Mouse (Mus musculus): ENCODE data around the gene Gm7030. TPM values are rescaled to one million over a fixed set of nuclear protein-coding genes. Genes with fewer than 3 reads are reported as not detected.
"Not testable (repeated sequence)": the region's sequence is repeated elsewhere in the genome, so short reads cannot be mapped to it uniquely, and the experiment has no call there.

Gm7030 gene
- polyA plus RNA-seq, 1 experiment from 2014 or later, result not detected

- 0 out of 2 replicates have a peak overlapping the region, but pooled peaks have one; percentile 21 for H3K9ac ChIP-seq (replicated peaks; ENCODE audit: low read depth, low read length)
- ATAC-seq (ENCODE audit: low read depth), result peak; percentile 54
- WGBS, result 2% methylated on average over 68 of the region's 78 CpGs
These were observed 16.1 kb upstream of the Gm7030 start for GRCm38 (mm10) chr17:36145111-36145860.

DNA sequence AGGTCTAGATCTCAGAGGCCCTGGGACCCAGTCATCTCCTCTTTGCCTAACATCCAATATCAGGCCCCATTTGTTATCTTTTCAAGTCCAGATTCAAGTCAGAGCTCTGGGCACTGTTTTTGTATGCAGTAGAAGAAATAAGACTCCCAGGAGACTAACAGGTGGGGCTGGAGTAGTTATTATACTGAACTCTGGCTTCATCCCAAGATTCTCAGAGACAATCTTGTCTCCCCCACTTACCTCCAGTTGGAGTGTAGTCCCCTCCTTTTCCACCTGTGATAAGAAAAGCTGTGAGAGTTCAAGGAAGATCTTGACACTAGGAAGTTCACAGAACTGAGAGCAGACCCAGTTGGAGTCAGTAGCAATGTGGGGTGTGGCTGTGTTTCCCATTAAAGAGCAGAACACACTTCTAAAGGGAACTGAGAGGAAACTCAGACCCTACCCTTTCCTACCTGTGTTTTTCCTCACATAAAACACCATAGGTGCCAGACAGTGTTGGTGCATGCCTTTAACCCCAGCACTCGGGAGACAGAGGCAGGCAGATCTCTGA lies 7.1 kb upstream of the Gm7030 start:
- H3K36me3 ChIP-seq (ENCODE audit: control insufficient read depth, insufficient read depth, low read length); H3K4me1 ChIP-seq (ENCODE audit: control insufficient read depth, insufficient read depth, low read length); H3K4me3 ChIP-seq (ENCODE audit: low read depth, low read length); H3K27ac ChIP-seq (ENCODE audit: low read depth, low read length); H3K9me3 ChIP-seq (ENCODE audit: control insufficient read depth, low read length); H3K27me3 ChIP-seq (ENCODE audit: control insufficient read depth, insufficient read depth, low read length); ATAC-seq (ENCODE audit: low read depth); H3K4me2 ChIP-seq (ENCODE audit: low read depth, low read length); H3K9ac ChIP-seq (replicated peaks; ENCODE audit: low read depth, low read length): not testable (repeated sequence)
- 79% methylated on average over 1 of the region's 1 CpGs for WGBS

More at GRCm38 (mm10) chr17:36145111-36145860, 16.1 kb upstream of the Gm7030 start:
- peaks cover 24% of the 10 kb centered on the region for H3K27me3 ChIP-seq (ENCODE audit: control insufficient read depth, insufficient read depth, low read length)
- peak overlapping the region; percentile 24 for H3K4me3 ChIP-seq (ENCODE audit: low read depth, low read length)
- H3K4me1 ChIP-seq (ENCODE audit: control insufficient read depth, insufficient read depth, low read length), result 0 out of 2 replicates have a peak, but pooled peaks cover 3% of the 10 kb centered on the region
- H3K9me3 ChIP-seq (ENCODE audit: control insufficient read depth, low read length), result no peaks in the 10 kb centered on the region
- H3K4me2 ChIP-seq (ENCODE audit: low read depth, low read length), result peak overlapping the region; percentile 40
- H3K36me3 ChIP-seq (ENCODE audit: control insufficient read depth, insufficient read depth, low read length), result no peaks in the 10 kb centered on the region
- H3K27ac ChIP-seq (ENCODE audit: low read depth, low read length), result no peak overlapping the region

DNA sequence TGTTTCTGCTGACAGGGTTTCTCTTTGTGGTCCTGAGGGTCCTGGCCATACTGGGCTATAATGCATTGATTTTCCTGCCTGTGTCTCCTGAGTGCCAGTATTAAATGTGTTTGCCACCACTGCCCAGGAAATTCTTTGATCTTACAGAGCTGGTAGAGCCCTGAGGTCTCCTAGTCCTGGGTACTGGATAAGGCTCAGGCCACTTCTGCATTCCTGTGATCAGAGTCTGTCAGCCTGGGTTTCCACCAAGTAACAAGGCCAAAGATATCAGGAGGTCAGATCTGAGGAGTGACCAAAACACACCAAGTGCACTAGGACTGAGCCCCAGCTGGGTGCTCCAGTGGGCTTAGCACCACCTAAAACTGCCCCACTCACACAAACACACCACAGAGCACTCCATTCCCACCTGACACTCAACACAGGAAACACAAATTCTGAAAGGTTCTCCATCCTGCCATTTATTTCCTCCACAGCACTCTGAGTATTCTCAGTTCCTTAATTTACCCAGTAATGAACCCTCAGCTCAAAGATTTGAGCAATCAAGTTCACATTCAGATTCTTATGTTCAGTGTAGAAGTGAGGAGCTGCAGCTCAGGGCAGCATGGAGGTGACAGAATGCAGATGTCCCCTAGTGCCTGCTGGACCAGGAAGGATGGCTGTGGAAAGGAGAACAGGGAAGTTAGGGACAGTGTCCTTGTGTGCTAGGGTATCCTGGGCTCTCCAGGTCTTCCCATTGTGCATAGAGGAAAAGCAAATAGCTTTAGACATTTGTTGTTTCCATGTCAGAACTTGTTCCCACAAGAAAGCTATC lies 6.4 kb upstream of the Gm7030 start:
- not testable (repeated sequence) for H3K4me1 ChIP-seq (ENCODE audit: control insufficient read depth, insufficient read depth, low read length); H3K27ac ChIP-seq (ENCODE audit: low read depth, low read length); H3K27me3 ChIP-seq (ENCODE audit: control insufficient read depth, insufficient read depth, low read length); H3K9me3 ChIP-seq (ENCODE audit: control insufficient read depth, low read length); ATAC-seq (ENCODE audit: low read depth); H3K36me3 ChIP-seq (ENCODE audit: control insufficient read depth, insufficient read depth, low read length); H3K9ac ChIP-seq (replicated peaks; ENCODE audit: low read depth, low read length); H3K4me3 ChIP-seq (ENCODE audit: low read depth, low read length); H3K4me2 ChIP-seq (ENCODE audit: low read depth, low read length)

DNA sequence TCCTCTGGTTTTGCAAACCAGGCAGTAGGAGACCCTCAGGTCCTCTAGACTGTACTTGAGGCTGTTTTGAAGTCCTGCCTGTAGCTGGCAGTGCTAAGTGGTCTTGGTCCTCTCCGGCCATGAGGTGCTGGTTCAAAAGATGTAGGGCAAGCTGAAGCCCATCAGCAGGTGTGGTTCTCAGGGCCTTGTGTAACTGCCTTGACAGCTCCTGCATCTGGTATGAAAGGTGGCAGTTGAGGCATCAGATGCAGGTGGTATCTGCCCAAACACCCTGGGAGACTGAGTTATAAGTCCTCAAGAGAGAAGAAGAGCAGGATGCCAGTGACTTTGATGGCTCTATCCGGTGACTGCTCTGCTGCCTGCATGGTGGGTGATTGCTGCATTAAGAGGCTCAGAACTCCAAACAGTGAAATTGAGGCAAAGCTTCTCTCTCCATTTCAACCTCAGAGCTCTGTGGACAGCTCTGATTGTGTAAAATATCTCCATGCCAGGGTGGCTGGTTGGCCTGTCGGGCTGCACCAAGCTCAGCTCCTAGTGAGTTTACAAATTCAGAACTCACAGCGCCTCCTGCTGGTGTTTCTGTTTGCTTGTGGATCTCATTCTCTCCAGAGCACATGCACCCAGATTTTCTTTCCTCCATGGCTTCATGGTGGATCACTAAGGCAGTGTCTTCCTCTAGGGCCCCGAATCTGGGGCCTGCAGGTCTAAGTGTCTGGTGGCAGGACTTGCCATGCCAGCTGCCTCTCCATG lies 2.5 kb upstream of the Gm7030 start:
- Histone ChIP-seq H3K4me1 (ENCODE audit: control insufficient read depth, insufficient read depth, low read length) (no peaks in the 10 kb centered on the region), H3K4me2 (ENCODE audit: low read depth, low read length) (no peak overlapping the region), H3K27ac (ENCODE audit: low read depth, low read length) (no peak overlapping the region), H3K9me3 (ENCODE audit: control insufficient read depth, low read length) (no peaks in the 10 kb centered on the region), H3K4me3 (ENCODE audit: low read depth, low read length) (no peak overlapping the region), H3K36me3 (ENCODE audit: control insufficient read depth, insufficient read depth, low read length) (no peaks in the 10 kb centered on the region), H3K27me3 (ENCODE audit: control insufficient read depth, insufficient read depth, low read length) (no peaks in the 10 kb centered on the region), H3K9ac (replicated peaks; ENCODE audit: low read depth, low read length) (no peak overlapping the region)
- ATAC-seq (ENCODE audit: low read depth), result no peak
- WGBS, result 77% methylated on average over 5 of the region's 5 CpGs

DNA sequence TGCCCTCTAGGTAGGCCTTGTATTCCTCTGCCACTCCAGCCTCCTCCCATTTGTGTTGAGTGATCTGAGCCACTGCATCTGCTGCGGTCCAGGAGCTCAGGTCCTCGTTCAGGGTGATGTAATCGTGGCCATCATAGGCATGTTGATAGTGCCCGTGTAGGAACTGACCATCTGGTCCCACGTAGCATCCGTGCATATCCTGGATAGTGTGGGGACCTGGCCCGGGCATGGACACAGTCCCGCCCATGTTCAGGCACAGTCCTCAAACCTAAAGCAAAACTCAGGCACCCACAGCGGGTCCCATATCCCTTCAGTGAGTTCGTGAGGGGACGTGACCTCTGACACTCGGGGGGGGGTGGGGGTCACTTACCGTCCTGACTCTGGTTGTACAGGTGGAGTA lies 700 bp downstream of the Gm7030 start:
- H3K4me2 ChIP-seq (ENCODE audit: low read depth, low read length); H3K4me3 ChIP-seq (ENCODE audit: low read depth, low read length); H3K9ac ChIP-seq (replicated peaks; ENCODE audit: low read depth, low read length); H3K9me3 ChIP-seq (ENCODE audit: control insufficient read depth, low read length); H3K4me1 ChIP-seq (ENCODE audit: control insufficient read depth, insufficient read depth, low read length); H3K27ac ChIP-seq (ENCODE audit: low read depth, low read length); H3K27me3 ChIP-seq (ENCODE audit: control insufficient read depth, insufficient read depth, low read length); ATAC-seq (ENCODE audit: low read depth); H3K36me3 ChIP-seq (ENCODE audit: control insufficient read depth, insufficient read depth, low read length): not testable (repeated sequence)
- 68% methylated on average over 10 of the region's 13 CpGs for WGBS

DNA sequence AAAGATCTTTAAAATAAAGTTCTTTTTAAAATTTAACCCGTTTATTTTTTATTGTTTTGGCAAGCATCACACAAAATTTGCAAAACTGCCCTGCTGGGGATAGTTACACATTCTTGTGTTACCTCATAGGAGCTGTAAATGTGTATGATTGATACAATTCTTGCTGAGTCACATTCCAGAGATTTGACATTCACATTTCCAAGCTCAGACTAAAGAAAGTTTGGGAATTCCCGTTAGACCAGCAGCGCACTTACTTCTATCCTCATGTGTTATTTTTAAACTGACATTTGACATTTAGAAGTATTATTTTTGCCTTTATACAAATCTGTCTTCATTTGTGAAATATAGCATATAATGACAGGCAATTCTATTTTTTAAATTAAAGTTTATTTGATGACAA lies 5.1 kb downstream of the Gm7030 start:
- H3K27ac ChIP-seq (ENCODE audit: low read depth, low read length); H3K4me1 ChIP-seq (ENCODE audit: control insufficient read depth, insufficient read depth, low read length); H3K36me3 ChIP-seq (ENCODE audit: control insufficient read depth, insufficient read depth, low read length); ATAC-seq (ENCODE audit: low read depth); H3K27me3 ChIP-seq (ENCODE audit: control insufficient read depth, insufficient read depth, low read length); H3K4me2 ChIP-seq (ENCODE audit: low read depth, low read length); H3K4me3 ChIP-seq (ENCODE audit: low read depth, low read length); H3K9ac ChIP-seq (replicated peaks; ENCODE audit: low read depth, low read length); H3K9me3 ChIP-seq (ENCODE audit: control insufficient read depth, low read length): not testable (repeated sequence)
- 77% methylated on average over 3 of the region's 3 CpGs for WGBS

DNA sequence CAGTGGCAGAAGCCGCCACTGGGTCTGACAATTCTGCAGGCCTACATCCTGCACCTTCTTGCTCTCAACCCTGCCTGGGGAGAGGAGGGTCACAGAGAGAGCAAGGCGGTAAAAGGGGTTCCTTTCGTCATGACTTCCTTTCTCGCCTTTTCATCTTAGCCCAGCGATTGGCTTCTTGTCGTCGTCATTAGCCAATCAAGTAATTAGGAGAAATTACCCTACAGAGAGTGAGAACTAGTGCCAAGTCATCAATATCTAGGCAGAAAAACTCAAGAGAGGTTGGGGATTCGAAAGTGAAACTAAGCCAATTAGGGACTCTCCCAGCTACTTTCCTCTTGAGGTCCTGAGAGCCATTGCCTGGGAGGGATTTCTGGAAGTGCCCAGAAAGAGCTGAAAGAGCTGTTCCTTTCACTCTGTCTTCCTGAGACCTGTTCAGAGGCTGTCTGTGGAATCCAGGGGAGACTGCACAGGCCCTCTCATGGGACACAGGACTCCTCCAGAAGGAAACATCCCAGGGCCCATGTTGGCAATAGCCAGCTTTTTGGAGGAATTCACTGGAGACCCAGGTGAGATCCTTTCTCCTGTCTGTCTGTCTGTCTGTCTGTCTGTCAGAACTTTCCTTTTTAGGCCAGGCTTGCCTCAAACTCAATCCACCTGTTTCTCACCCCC lies 7.7 kb downstream of the Gm7030 start, which contains the start of gene Gm19684:
Gene Gm19684, plus strand, starts transcription at position 327 of the 669 bp plus-strand sequence.
- not testable (repeated sequence) for H3K9me3 ChIP-seq (ENCODE audit: control insufficient read depth, low read length); H3K27ac ChIP-seq (ENCODE audit: low read depth, low read length); H3K4me3 ChIP-seq (ENCODE audit: low read depth, low read length); H3K27me3 ChIP-seq (ENCODE audit: control insufficient read depth, insufficient read depth, low read length); H3K9ac ChIP-seq (replicated peaks; ENCODE audit: low read depth, low read length); H3K36me3 ChIP-seq (ENCODE audit: control insufficient read depth, insufficient read depth, low read length); H3K4me1 ChIP-seq (ENCODE audit: control insufficient read depth, insufficient read depth, low read length)
- peak within 1 kb of the TSS; percentile 24; the same call in 1 of the 2 replicates for H3K4me2 ChIP-seq (ENCODE audit: low read depth, low read length)
- WGBS, result 5% methylated on average over 8 of the region's 8 CpGs
- ATAC-seq (ENCODE audit: low read depth), result peak; percentile 24; the same call in 1 of the 2 replicates

GRCm38 (mm10) chr17:36120839-36121238 lies 8.4 kb downstream of the Gm7030 start:
- H3K36me3 ChIP-seq (ENCODE audit: control insufficient read depth, insufficient read depth, low read length); H3K27me3 ChIP-seq (ENCODE audit: control insufficient read depth, insufficient read depth, low read length); H3K4me2 ChIP-seq (ENCODE audit: low read depth, low read length); H3K27ac ChIP-seq (ENCODE audit: low read depth, low read length); H3K9me3 ChIP-seq (ENCODE audit: control insufficient read depth, low read length); H3K4me1 ChIP-seq (ENCODE audit: control insufficient read depth, insufficient read depth, low read length); H3K9ac ChIP-seq (replicated peaks; ENCODE audit: low read depth, low read length); H3K4me3 ChIP-seq (ENCODE audit: low read depth, low read length): not testable (repeated sequence)
- 0 out of 2 replicates have a peak, but pooled peaks have one; percentile 54 for ATAC-seq (ENCODE audit: low read depth)
- 23% methylated on average over 18 of the region's 18 CpGs for WGBS

Data from neural tube, embryonic 14.5 days (tissue).